Mouse (Mus musculus): ENCODE measurements around the gene Olfr593.
"Not testable (repeated sequence)": the region's sequence is repeated elsewhere in the genome, so short reads cannot be mapped to it uniquely, and the experiment has no call there.

DNA sequence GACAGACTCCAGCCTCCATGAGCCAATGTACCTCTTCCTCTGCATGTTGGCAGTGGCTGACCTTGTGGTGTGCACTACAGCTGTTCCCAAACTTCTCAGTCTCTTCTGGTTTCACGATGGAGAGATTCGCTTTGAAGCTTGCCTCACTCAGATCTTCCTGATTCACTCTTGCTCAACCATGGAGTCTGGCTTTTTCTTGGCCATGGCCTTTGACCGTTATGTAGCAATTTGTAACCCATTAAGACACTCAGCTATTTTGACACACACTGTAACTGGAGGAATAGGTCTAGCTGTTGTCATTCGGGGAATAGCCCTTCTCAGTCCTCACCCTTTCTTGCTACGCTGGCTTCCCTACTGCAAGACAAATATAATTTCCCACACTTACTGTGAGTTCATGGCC lies 388 bp downstream of the Olfr593 start:
- TF ChIP-seq ZNF384 (IDR thresholded peaks at IDR 0.05; ENCODE audit: low read depth, low read length); CHD2 (IDR thresholded peaks at IDR 0.05; ENCODE audit: low read depth, low read length); HCFC1 (IDR thresholded peaks at IDR 0.05; ENCODE audit: borderline replicate concordance, insufficient read depth, low read length); MAFK (IDR thresholded peaks at IDR 0.05; ENCODE audit: insufficient read depth, low read depth, low read length); ZC3H11A (IDR thresholded peaks at IDR 0.05; ENCODE audit: borderline replicate concordance, low read depth, low read length): not testable (repeated sequence)
